Mouse (Mus musculus) brown adipose tissue, adult 24 weeks (tissue): ENCODE data around the gene Efhd1. TPM values are rescaled to one million over a fixed set of nuclear protein-coding genes. Genes with fewer than 3 reads are reported as not detected.

ENCODE experiments used
- H3K27ac ChIP-seq: fragments of 200-500 bp; replicated peaks from 2 replicates; pipeline ENCODE4 v1.5.1; 2012; ENCODE audit warnings: low read depth, mild to moderate bottlenecking, low read length
- H3K4me1 ChIP-seq: fragments of 200-500 bp; 2 replicates; pipeline ENCODE4 v1.6.1; 2012; ENCODE audit warnings: low read length, mixed read lengths; ENCODE audit not compliant: control insufficient read depth, insufficient read depth, insufficient read length
- H3K4me3 ChIP-seq: fragments of 200-500 bp; 2 replicates; pipeline ENCODE4 v1.5.1; 2012; ENCODE audit warnings: low read depth, mild to moderate bottlenecking, low read length, moderate library complexity; ENCODE audit not compliant: insufficient read depth
- polyA plus RNA-seq: library from polyadenylated mRNA; stranded (reverse); fragments of >200 nt; gene quantifications from 2 replicates; pipeline ENCODE4 v1.2.4, GENCODE M21; 2012; ENCODE audit not compliant: missing spikeins, insufficient read depth, insufficient read length

Gene Efhd1
- 3.3 and 10.2 TPM in 2 replicates for polyA plus RNA-seq

GRCm38 (mm10) chr1:87264134-87265006 lies at the start of gene Efhd1:
TSS of gene Efhd1 (plus strand) at chr1:87264363.
- peak within 1 kb of the TSS; percentile 55 for H3K4me3 ChIP-seq
- no peaks in the 10 kb centered on the region for H3K4me1 ChIP-seq
- no peak within 1 kb of the TSS for H3K27ac ChIP-seq

GRCm38 (mm10) chr1:87214748-87215147 lies 49.4 kb upstream of the Efhd1 start:
- H3K4me1 ChIP-seq = peaks cover 14% of the 10 kb centered on the region; the same call in 1 of the 2 replicates
- no peak overlapping the region for H3K27ac ChIP-seq
- peak overlapping the region; percentile 80 for H3K4me3 ChIP-seq

- Histone ChIP-seq H3K27ac (no peak overlapping the region), H3K4me3 (no peak overlapping the region), H3K4me1 (peaks cover 13% of the 10 kb centered on the region; the same call in 1 of the 2 replicates)
Observed at GRCm38 (mm10) chr1:87217938-87218337, 46.2 kb upstream of the Efhd1 start.

- Histone ChIP-seq H3K4me3 (no peak overlapping the region), H3K4me1 (no peaks in the 10 kb centered on the region), H3K27ac (no peak overlapping the region)
Observed at GRCm38 (mm10) chr1:87225739-87226138, 38.4 kb upstream of the Efhd1 start.

DNA sequence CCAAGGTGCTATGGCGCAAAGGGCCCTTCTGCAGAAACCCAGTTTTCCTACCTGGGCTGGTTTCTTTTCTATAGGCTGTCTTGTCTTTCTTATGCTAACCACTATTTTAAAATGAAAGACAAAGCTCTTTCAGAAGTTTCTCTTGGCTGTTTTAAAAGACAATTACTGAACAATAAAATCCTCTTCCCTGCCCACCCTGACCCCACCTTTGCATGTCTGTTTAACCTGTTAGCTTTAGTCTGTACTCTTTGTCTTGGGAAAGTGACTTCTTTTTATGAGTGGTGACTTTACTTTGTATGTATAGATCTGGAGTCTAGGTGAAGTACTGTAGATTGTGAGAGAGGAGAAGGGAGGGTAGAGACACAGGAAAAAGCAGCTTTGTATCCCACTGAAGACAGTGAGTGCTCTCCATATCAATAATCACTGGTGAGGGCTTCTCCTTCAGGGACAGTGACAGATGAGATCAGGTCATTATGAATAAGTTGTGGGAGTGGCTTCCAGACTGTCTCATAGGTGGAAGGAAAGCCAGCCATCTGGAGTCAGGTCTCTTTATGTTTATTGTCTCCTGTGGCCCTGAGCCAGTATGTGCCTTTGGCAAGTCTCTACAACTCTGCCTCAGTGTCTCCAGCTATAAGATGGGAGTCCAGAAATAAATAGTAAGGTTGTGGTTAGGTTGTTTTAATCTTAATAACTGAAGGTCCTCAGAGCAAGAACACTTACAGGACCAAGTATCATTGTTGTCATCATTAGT lies 37.6 kb upstream of the Efhd1 start:
- H3K27ac ChIP-seq = no peak overlapping the region
- no peak overlapping the region for H3K4me3 ChIP-seq
- no peaks in the 10 kb centered on the region for H3K4me1 ChIP-seq

- no peak overlapping the region for H3K4me3 ChIP-seq
- no peak overlapping the region for H3K27ac ChIP-seq
- H3K4me1 ChIP-seq = no peaks in the 10 kb centered on the region
Observed at GRCm38 (mm10) chr1:87227160-87227550, 37.0 kb upstream of the Efhd1 start.

DNA sequence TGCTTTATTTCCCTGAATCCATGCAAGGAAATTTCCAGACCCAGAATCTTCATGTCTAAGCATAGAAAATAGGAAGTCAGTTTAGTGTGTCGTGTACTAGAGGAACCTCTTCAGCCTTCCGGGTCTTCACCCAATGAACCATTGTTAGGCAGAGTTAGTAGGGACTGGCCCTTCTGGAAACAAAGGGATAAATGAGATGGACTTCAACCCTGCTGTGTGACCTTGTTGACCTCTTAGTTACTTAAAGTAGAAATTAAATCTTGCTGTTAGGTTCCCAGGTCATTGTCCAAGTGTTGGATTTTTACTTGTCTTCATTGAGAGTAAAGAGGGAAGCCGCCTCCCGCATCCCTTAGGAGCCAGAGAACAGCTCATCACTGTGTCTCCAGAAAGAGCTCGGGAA lies 33.6 kb upstream of the Efhd1 start:
- Histone ChIP-seq H3K27ac (no peak overlapping the region), H3K4me3 (no peak overlapping the region), H3K4me1 (no peaks in the 10 kb centered on the region)

DNA sequence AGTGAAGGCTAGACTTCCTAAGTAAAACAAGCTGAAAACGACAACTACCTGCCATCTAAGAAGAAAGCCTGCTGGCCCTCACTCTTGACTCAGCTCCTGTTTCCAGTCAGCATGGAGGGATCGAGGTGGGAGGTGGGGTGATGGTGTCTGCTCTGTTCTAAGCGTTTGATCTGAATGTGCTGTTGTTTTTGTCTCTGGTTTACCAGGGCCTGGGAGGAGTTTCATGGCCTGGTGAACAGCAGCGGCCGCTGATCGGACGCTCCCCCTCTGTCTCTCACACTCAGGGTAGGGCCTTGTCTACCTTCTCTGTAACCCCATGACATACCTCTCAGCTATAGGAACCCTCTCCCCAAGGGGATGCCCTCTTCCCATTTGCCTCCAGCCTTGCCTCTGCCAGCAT lies 32.0 kb upstream of the Efhd1 start:
- Histone ChIP-seq H3K27ac (no peak overlapping the region), H3K4me3 (no peak overlapping the region), H3K4me1 (no peaks in the 10 kb centered on the region)

- Histone ChIP-seq H3K27ac (no peak overlapping the region), H3K4me1 (no peaks in the 10 kb centered on the region), H3K4me3 (no peak overlapping the region)
Observed at GRCm38 (mm10) chr1:87239056-87239455, 25.1 kb upstream of the Efhd1 start.

- Histone ChIP-seq H3K27ac (no peak overlapping the region), H3K4me1 (no peaks in the 10 kb centered on the region), H3K4me3 (no peak overlapping the region)
Observed at GRCm38 (mm10) chr1:87243021-87243420, 21.1 kb upstream of the Efhd1 start.

- H3K4me3 ChIP-seq = no peak overlapping the region
- H3K27ac ChIP-seq = no peak overlapping the region
- no peaks in the 10 kb centered on the region for H3K4me1 ChIP-seq
Observed at GRCm38 (mm10) chr1:87245430-87245829, 18.7 kb upstream of the Efhd1 start.

GRCm38 (mm10) chr1:87245929-87246815 lies 18.0 kb upstream of the Efhd1 start:
- Histone ChIP-seq H3K27ac (no peak overlapping the region), H3K4me3 (no peak overlapping the region), H3K4me1 (no peaks in the 10 kb centered on the region)

DNA sequence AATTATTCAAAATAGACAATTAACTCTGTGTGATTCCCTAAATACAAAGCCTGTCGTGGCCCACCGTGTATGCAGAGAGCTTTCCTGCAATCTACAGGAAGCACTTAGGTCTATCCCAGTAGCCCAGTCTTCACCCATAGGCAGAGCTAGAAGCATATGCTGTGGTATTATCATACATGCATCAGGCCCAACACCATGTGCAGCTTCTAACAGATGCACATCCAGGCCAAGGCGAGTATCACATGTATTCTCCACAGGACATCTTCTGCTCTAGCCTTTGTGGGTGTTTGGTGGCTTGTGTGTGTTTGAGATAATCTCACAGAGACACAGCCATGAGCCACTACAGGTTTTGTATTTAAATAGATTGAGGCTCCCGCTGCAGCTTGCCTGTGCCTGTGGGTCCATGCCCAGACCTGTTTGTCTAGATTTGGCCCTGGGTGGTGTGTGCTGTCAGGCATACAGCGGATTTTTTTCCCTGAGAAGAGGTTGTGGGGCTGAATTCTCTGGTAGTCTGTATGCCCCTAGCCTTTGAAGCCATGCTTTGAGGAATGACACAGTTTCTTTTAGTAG lies 12.0 kb upstream of the Efhd1 start:
- no peaks in the 10 kb centered on the region for H3K4me1 ChIP-seq
- H3K4me3 ChIP-seq = no peak overlapping the region
- H3K27ac ChIP-seq = no peak overlapping the region

DNA sequence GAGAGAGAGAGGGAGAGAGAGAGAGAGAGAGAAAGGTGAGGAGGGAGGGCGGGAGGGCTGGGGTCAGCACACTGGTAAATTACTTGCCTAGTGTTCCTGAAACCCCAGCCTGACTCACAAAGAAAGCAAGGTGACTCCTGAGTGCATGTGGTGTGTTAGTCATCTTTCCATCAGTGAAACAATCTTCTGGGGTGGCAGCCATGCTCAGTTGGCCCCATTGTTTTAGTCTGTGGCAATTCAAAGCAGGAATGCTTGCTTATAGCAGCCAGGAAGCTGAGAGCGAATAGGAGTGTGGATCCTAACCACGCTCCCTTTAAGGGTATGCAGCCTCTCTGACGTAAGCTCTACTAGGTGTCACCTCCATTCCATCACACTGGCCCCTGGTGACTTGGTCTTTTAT lies 9.0 kb upstream of the Efhd1 start:
- no peak overlapping the region for H3K27ac ChIP-seq
- H3K4me3 ChIP-seq = no peak overlapping the region
- H3K4me1 ChIP-seq = no peaks in the 10 kb centered on the region
